Mouse (Mus musculus): ENCODE data around the gene Xpa.

The Xpa gene

GRCm38 (mm10) chr4:46146881-46147280 is 49.2 kb downstream of the Xpa start:
- no peak for DNase-seq (ENCODE audit: low read depth, low spot score)

GRCm38 (mm10) chr4:46144323-46144722 is 51.8 kb downstream of the Xpa start:
- DNase-seq (ENCODE audit: low read depth, low spot score): peak; percentile 18

- peak; percentile 76 for DNase-seq (ENCODE audit: low read depth, low spot score)
Observed at GRCm38 (mm10) chr4:46138287-46139222, 57.6 kb downstream of the Xpa start, which contains the start of the genes Ncbp1 and Tstd2. Ncbp1 (plus strand) TSS chr4:46138613. Tstd2 (minus strand) TSS chr4:46138694.

- DNase-seq (ENCODE audit: low read depth, low spot score): no peak
Observed at GRCm38 (mm10) chr4:46137629-46138286, 58.4 kb downstream of the Xpa start.

GRCm38 (mm10) chr4:46131791-46132190 is 64.3 kb downstream of the Xpa start:
- no peak for DNase-seq (ENCODE audit: low read depth, low spot score)

- DNase-seq (ENCODE audit: low read depth, low spot score): no peak
Observed at GRCm38 (mm10) chr4:46130221-46130620, 65.9 kb downstream of the Xpa start.

- DNase-seq (ENCODE audit: low read depth, low spot score): no peak
Observed at GRCm38 (mm10) chr4:46129311-46130004, 66.7 kb downstream of the Xpa start.

- DNase-seq (ENCODE audit: low read depth, low spot score): no peak
Observed at GRCm38 (mm10) chr4:46126541-46126940, 69.6 kb downstream of the Xpa start.

GRCm38 (mm10) chr4:46123358-46123757 is 72.8 kb downstream of the Xpa start:
- no peak for DNase-seq (ENCODE audit: low read depth, low spot score)

- no peak for DNase-seq (ENCODE audit: low read depth, low spot score)
Observed at GRCm38 (mm10) chr4:46120767-46121166, 75.3 kb downstream of the Xpa start.

GRCm38 (mm10) chr4:46119514-46120094 is 76.5 kb downstream of the Xpa start:
- DNase-seq (ENCODE audit: low read depth, low spot score): no peak

- DNase-seq (ENCODE audit: low read depth, low spot score): no peak
Observed at GRCm38 (mm10) chr4:46117536-46117935, 78.6 kb downstream of the Xpa start.

- DNase-seq (ENCODE audit: low read depth, low spot score): no peak
Observed at GRCm38 (mm10) chr4:46116544-46117175, 79.5 kb downstream of the Xpa start.

- DNase-seq (ENCODE audit: low read depth, low spot score): no peak
Observed at GRCm38 (mm10) chr4:46115308-46115707, 80.8 kb downstream of the Xpa start.

- DNase-seq (ENCODE audit: low read depth, low spot score): no peak
Observed at GRCm38 (mm10) chr4:46111361-46111760, 84.8 kb downstream of the Xpa start.

GRCm38 (mm10) chr4:46110084-46110483 is 86.0 kb downstream of the Xpa start:
- no peak for DNase-seq (ENCODE audit: low read depth, low spot score)

Measured in WW6 (cell line).